Mouse (Mus musculus) lung, postnatal 0 days (tissue): ENCODE data around the gene Pla2g2f.

ENCODE experiments used
- CTCF ChIP-seq: IDR thresholded peaks from 2 replicates; pipeline ENCODE4 v1.5.1; 2016; ENCODE audit warnings: antibody characterized with exemption, mild to moderate bottlenecking
- EP300 ChIP-seq: IDR thresholded peaks from 2 replicates; pipeline ENCODE4 v1.6.1; 2016; ENCODE audit warnings: antibody characterized with exemption, mild to moderate bottlenecking, control low read depth

GRCm38 (mm10) chr4:138791452-138791851 is 34.0 kb upstream of the Pla2g2f start:
- TF ChIP-seq EP300 (no peak), CTCF (no peak)
